Mouse (Mus musculus) cerebellum, adult 9-10 months (tissue): ENCODE measurements around the gene Scamp2.

Experiments used
- DNase-seq: peaks from one replicate; pipeline ENCODE4 v3.0.0; 2022

Scamp2 gene

DNA sequence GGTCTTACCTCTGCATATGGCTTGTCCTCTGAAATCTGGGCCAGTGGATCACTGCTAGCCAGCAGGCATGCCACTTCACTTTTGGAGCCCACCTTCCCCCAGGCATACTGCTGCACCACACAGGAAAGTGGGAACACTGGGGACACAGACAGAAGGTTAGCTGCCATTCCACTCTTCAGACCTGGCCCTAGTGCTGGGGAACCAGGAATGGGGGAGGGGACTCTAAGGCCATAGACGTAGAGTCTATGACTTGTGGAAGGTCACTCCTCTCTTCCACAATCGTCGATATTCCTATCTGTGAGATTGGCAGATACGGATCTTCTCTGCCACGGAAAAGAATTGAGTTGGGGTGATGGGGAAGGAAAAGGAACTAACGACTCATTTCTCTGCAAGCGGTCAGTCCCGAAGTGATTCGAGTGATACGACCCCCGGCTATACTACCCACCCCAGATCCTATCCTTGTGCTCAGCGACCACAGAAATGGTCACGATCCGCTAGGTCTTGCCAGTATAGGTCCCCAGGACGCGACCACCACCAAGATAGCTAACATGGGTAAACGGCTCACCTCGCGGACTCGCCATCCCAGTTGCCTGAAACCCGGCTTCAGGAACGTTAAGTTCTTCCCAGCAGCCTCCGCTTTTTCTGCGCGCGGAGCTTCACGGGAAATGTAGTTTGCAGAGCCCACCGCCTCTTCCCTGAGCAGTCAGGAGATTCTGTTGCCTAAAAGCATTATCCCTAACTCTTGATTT, 8.4 kb upstream of the Scamp2 start, which contains the start of gene Mpi:
Gene Mpi, minus strand, starts transcription at position 625 of the 749 bp plus-strand sequence.
- peak; percentile 69 for DNase-seq

DNA sequence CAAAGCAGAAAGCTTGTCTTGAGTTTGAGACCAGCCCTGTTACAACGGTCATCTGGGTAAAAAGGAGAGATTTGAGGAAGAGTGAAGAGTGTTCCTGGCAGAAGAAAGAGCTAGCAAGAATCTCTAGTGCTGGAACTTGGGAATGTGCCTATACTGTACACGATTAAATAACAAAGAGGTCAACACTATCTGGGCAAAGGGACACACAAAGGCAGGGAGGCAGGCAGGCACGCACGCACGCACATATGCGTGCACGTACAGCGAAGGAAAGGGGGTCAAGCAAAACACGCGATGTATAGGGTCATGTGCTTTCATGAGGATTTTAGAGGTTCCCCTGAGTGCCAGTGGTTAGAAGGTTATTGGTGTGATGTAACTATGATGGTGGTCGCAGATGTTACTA, 7.6 kb upstream of the Scamp2 start:
- no peak for DNase-seq

DNA sequence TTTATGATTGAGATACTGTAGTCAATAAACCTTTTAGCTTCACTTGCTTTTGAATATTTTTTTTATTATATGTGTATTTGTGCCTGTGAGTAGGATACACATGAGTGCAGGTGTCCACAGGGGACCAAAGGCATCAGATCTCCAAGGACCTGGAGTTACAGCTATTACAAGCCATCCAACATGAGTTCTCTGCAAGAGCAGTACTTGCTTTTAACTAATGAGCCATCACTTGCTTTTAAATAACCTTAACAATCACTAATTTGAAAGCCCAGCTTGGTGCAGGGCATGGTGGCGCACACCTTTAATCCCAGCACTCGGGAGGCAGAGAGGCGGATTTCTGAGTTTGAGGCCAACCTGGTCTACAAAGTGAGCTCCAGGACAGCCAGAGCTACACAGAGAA, 6.0 kb upstream of the Scamp2 start:
- DNase-seq = no peak

DNA sequence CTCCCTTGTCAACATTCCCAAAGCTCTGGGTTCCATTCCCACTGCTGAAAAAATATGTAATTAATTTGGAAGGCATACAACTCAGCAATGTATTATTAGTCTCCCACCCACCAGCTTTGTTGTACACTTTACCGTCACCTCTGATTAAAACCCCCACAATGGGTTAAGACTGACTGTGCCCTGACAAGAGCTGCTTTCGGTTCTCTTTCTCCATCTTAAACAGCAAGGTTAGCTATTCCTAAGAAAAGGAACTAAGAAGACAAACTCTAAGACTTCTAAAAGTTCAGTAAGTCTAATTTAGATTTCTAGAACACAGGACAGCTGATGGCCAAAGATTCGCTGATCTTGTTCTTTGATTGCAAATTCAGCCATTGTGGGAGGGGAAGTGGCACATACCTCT, 3.5 kb upstream of the Scamp2 start:
- DNase-seq = no peak

DNA sequence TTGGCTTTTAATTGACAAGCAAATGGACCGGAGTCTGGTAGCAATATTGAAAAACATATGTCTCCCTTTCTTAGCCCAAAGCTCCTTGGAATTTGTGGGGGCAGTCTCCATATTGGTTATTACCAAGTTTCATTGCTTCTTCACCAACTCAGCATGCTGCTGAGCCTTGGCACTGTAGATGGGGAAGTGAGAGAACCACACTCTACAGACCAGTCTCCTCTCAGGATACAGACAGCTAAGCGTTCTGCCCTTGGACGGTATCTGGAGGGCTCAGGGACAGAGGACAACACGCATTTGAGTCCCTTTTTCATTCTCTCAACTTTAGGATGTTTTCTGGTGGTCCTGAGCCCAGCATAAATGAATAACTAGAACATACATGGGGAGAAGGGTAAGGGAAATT, 2.1 kb upstream of the Scamp2 start:
- DNase-seq = peak; percentile 12

DNA sequence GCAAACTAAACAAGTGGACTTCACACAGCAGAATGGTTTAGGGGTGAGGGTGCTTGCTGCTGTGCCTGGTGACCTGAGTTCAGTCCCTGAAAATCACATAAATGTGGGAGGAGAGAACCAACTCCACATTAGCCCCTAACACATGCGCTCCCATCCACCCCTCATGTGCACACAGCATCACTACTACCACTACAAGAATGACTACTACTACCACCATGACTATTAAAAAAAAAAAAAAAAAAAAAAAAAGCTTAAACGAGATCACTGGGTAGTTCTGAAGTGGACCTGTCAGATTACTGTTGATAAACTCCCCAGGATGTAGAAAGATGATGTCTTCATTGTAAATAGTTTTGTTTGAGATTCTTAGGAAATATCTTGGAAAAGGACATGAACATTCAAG, 1.2 kb upstream of the Scamp2 start:
- peak; percentile 10 for DNase-seq

- no peak for DNase-seq
Observed at GRCm38 (mm10) chr9:57560263-57560662, 480 bp upstream of the Scamp2 start.

DNA sequence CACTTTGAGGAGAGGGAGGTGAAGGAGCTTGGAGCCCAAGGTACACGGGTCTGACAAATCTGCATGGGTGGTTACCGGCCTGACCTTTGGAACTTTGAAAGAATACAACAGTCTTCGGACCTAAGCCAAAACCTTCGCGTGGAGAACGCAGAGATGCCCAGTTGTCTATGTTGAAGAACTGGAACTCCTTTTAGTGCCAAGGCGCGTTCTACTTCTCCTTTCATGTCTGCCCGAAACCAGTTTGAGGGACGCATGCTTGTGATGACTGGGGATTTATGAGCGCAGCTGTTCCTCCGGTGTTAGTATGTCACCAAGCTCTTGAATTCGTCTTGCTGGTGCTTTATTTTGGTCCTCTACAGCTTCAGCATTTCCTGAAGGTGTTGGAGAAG, 962 bp downstream of the Scamp2 start:
- peak; percentile 37 for DNase-seq

- DNase-seq = no peak
Observed at GRCm38 (mm10) chr9:57562896-57563372, 2.2 kb downstream of the Scamp2 start.

- no peak for DNase-seq
Observed at GRCm38 (mm10) chr9:57564609-57565008, 3.9 kb downstream of the Scamp2 start.

GRCm38 (mm10) chr9:57565741-57566221, 5.0 kb downstream of the Scamp2 start:
- DNase-seq = peak; percentile 31

- DNase-seq = no peak
Observed at GRCm38 (mm10) chr9:57566846-57567245, 6.1 kb downstream of the Scamp2 start.

GRCm38 (mm10) chr9:57568500-57568899, 7.8 kb downstream of the Scamp2 start:
- no peak for DNase-seq

GRCm38 (mm10) chr9:57574397-57574796, 13.7 kb downstream of the Scamp2 start:
- DNase-seq = no peak

GRCm38 (mm10) chr9:57575577-57575976, 14.8 kb downstream of the Scamp2 start:
- no peak for DNase-seq

DNA sequence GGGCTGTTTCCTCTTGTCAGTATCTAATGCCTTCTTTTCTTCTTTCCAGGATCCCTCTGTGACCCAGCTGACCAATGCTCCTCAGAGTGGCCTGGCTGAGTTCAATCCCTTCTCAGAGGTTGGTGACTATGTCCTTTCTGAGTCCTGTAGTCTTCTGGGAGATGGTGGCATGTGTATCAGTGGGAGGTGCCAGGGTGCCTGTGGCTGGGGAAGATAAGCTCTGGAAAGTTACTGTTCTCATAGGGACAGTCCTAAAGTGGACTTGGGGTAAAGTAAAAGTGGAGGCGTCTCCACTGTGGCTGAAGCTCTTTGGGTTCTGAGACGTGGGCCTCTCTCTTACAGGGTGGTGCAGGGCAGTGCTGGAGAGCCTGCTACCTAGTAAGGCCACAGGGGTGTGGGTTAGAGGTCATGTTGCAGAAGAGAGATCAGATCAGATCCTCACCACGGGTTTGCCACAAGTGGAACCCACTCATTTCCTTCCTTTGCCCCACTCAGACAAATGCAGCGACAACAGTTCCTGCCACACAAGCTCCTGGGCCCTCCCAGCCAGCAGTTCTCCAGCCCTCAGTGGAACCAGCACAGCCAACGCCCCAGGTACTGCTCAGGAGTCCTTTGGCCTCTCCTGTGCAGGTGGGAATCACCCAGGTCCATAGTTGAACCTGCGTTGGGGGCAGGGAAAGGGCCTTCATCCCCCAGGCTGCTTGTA, 16.6 kb downstream of the Scamp2 start:
- no peak for DNase-seq

- no peak for DNase-seq
Observed at GRCm38 (mm10) chr9:57584991-57585390, 24.2 kb downstream of the Scamp2 start.

- peak; percentile 76 for DNase-seq
Observed at GRCm38 (mm10) chr9:57589224-57590126, 28.7 kb downstream of the Scamp2 start, which contains the start of gene Ulk3. Gene Ulk3, plus strand, starts transcription at chr9:57589452.

GRCm38 (mm10) chr9:57590726-57591125, 30.0 kb downstream of the Scamp2 start:
- DNase-seq = no peak

GRCm38 (mm10) chr9:57593454-57594173, 32.9 kb downstream of the Scamp2 start:
- DNase-seq = no peak

GRCm38 (mm10) chr9:57594174-57594509, 33.4 kb downstream of the Scamp2 start:
- no peak for DNase-seq

GRCm38 (mm10) chr9:57597265-57597664, 36.5 kb downstream of the Scamp2 start:
- no peak for DNase-seq
